Mouse (Mus musculus): ENCODE measurements around the gene Capn3. TPM values are rescaled to one million over a fixed set of nuclear protein-coding genes. Genes with fewer than 3 reads are reported as not detected.

The Capn3 gene
- polyA plus RNA-seq, 1 experiment = 1.8 TPM

DNA sequence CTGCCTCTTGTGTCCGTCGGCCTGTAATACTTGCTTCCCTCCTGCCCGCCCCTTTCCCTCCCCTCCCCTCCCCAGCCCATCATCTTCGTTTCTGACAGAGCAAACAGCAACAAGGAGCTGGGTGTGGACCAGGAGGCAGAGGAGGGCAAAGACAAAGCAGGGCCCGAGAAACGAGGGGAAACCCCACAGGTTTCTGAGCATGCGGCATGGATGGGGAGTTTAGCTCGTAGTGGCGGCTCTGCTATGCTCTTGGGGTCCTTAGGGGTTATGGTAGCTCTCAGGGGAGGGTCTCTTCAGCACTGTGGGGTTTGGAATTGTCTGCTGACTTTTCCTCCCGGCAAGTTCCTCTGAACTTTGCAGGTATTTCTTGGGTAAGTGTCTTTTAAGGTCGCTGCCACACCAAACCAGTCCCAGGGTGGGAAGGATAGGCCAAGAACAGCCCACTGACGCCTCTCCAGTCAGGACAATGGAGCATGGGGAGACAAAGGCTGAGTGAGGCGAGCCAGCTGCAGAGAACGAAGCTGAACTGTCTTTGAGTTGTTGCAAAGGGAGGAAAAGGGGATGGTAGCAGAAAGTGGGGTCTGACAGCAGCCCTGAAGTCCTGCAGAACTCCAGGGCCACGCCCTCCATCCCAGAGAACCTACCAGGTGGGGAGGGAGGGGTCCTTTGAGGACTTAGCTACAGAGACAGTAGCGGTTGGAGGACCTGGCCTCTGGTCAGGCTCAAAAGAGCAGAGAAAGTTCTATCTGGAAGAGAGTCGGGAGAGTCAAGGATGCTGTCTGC, 45.5 kb downstream of the Capn3 start:
- Histone ChIP-seq H3K79me3 (ENCODE audit: low read depth) (no peaks in the 10 kb centered on the region), H3K27me3 (ENCODE audit: control insufficient read depth, insufficient read depth, insufficient read length) (no peaks in the 10 kb centered on the region), H3K36me3 (ENCODE audit: control insufficient read depth, insufficient read depth) (peaks cover 16% of the 10 kb centered on the region), H3K79me2 (ENCODE audit: control insufficient read depth, insufficient read depth) (no peaks in the 10 kb centered on the region), H3ac (ENCODE audit: control insufficient read depth, insufficient read length, low read depth) (no peak overlapping the region), H3K4me3 (ENCODE audit: insufficient read depth, poor library complexity, severe bottlenecking) (no peak overlapping the region)
- no peak for TF ChIP-seq CEBPB (IDR thresholded peaks at IDR 0.05; ENCODE audit: low read depth)
- no peak for TF ChIP-seq MAX (IDR thresholded peaks at IDR 0.05)
- TF ChIP-seq MYOD1 (IDR thresholded peaks at IDR 0.05; ENCODE audit: control insufficient read depth, insufficient read length, low read depth) = no peak
- no peak for TF ChIP-seq FOSL1 (IDR thresholded peaks at IDR 0.05; ENCODE audit: insufficient read depth, low read length, poor library complexity, severe bottlenecking)

DNA sequence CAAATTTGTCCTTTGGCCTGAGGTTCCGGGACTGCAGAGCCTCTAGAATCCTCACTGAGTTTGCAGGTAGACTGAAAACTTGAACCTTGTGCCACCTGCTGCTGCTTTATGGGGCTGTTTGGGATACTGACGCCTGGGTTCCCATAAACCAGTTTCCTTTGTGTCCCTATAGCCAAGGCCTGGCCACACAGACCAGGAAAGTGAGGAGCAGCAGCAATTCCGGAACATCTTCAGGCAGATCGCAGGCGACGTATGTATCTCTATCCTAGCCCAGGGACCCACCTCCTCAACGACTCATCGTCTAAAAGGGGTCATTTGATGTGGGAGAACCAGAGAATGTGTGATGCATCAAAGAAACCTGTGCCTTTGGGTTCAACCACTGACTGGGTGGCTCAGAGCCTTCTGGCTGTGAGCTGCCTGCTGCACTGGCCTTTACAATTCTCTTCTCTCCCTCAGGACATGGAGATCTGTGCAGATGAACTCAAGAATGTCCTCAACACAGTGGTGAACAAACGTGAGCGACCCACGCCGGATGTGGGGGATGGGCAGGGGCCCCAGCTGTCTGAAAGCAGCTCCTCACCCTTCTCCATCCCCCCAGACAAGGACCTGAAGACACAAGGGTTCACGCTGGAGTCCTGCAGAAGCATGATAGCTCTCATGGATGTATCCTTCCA, 46.2 kb downstream of the Capn3 start:
- Histone ChIP-seq H3K79me2 (ENCODE audit: control insufficient read depth, insufficient read depth) (no peaks in the 10 kb centered on the region), H3K4me3 (ENCODE audit: insufficient read depth, poor library complexity, severe bottlenecking) (no peak overlapping the region), H3K36me3 (ENCODE audit: control insufficient read depth, insufficient read depth) (peaks cover 19% of the 10 kb centered on the region), H3K79me3 (ENCODE audit: low read depth) (no peaks in the 10 kb centered on the region), H3K27me3 (ENCODE audit: control insufficient read depth, insufficient read depth, insufficient read length) (no peaks in the 10 kb centered on the region), H3ac (ENCODE audit: control insufficient read depth, insufficient read length, low read depth) (no peak overlapping the region)
- TF ChIP-seq FOSL1 (IDR thresholded peaks at IDR 0.05; ENCODE audit: insufficient read depth, low read length, poor library complexity, severe bottlenecking) = no peak
- no peak for TF ChIP-seq CTCF (IDR thresholded peaks at IDR 0.05; ENCODE audit: control insufficient read depth, insufficient read depth, insufficient read length)
- no peak for TF ChIP-seq USF1 (IDR thresholded peaks at IDR 0.05; ENCODE audit: low read depth)
- no peak for TF ChIP-seq CEBPB (IDR thresholded peaks at IDR 0.05; ENCODE audit: low read depth)
- no peak for TF ChIP-seq MYOD1 (IDR thresholded peaks at IDR 0.05; ENCODE audit: control insufficient read depth, insufficient read length, low read depth)
- no peak for TF ChIP-seq MYOG (IDR thresholded peaks at IDR 0.05; ENCODE audit: control insufficient read depth, extremely low read depth, insufficient read length)
- no peak for TF ChIP-seq MAX (IDR thresholded peaks at IDR 0.05)

DNA sequence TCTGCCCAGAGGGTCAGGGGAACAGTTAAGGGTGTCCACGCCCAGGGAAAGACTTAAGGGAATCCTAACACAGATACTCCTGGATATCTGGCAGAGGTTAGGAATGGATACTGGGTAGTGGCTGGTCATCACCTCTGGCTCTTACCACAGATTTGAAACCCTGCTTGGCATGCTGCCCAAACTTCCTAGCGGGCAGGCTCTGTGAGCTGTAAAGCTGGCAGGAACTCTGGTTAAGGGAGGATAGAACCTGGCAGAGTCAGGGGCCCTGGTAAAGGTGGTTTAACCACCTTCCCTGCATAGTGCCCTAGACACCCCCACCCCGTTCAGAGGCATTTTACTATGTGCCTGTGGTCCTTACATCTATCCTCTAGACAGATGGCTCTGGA, 46.8 kb downstream of the Capn3 start:
- Histone ChIP-seq H3K79me3 (ENCODE audit: low read depth) (no peaks in the 10 kb centered on the region), H3K36me3 (ENCODE audit: control insufficient read depth, insufficient read depth) (peaks cover 19% of the 10 kb centered on the region), H3K79me2 (ENCODE audit: control insufficient read depth, insufficient read depth) (no peaks in the 10 kb centered on the region), H3K4me3 (ENCODE audit: insufficient read depth, poor library complexity, severe bottlenecking) (no peak overlapping the region), H3ac (ENCODE audit: control insufficient read depth, insufficient read length, low read depth) (no peak overlapping the region), H3K27me3 (ENCODE audit: control insufficient read depth, insufficient read depth, insufficient read length) (no peaks in the 10 kb centered on the region)
- TF ChIP-seq MYOD1 (IDR thresholded peaks at IDR 0.05; ENCODE audit: control insufficient read depth, insufficient read length, low read depth) (no peak), CTCF (IDR thresholded peaks at IDR 0.05; ENCODE audit: control insufficient read depth, insufficient read depth, insufficient read length) (no peak), FOSL1 (IDR thresholded peaks at IDR 0.05; ENCODE audit: insufficient read depth, low read length, poor library complexity, severe bottlenecking) (no peak), MYOG (IDR thresholded peaks at IDR 0.05; ENCODE audit: control insufficient read depth, extremely low read depth, insufficient read length) (no peak), CEBPB (IDR thresholded peaks at IDR 0.05; ENCODE audit: low read depth) (no peak), USF1 (IDR thresholded peaks at IDR 0.05; ENCODE audit: low read depth) (no peak), MAX (IDR thresholded peaks at IDR 0.05) (no peak)

DNA sequence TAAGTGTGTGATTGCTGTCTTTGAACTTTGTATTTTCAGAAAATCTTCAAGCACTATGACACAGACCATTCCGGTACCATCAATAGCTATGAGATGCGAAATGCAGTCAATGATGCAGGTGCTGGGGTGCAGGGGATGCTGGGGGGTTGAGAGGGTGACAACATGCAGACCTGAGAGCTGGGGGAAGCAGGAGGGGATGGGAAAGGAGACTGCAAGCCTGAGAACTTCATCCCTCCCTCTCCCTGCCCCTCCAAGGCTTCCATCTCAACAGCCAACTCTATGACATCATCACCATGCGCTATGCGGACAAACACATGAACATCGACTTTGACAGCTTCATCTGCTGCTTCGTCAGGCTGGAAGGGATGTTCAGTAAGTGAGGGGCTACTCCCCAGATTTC, 47.3 kb downstream of the Capn3 start:
- Histone ChIP-seq H3K27me3 (ENCODE audit: control insufficient read depth, insufficient read depth, insufficient read length) (no peaks in the 10 kb centered on the region), H3K79me3 (ENCODE audit: low read depth) (no peaks in the 10 kb centered on the region), H3ac (ENCODE audit: control insufficient read depth, insufficient read length, low read depth) (no peak overlapping the region), H3K36me3 (ENCODE audit: control insufficient read depth, insufficient read depth) (peaks cover 19% of the 10 kb centered on the region), H3K4me3 (ENCODE audit: insufficient read depth, poor library complexity, severe bottlenecking) (no peak overlapping the region), H3K79me2 (ENCODE audit: control insufficient read depth, insufficient read depth) (no peaks in the 10 kb centered on the region)
- TF ChIP-seq USF1 (IDR thresholded peaks at IDR 0.05; ENCODE audit: low read depth) (no peak), FOSL1 (IDR thresholded peaks at IDR 0.05; ENCODE audit: insufficient read depth, low read length, poor library complexity, severe bottlenecking) (no peak), CEBPB (IDR thresholded peaks at IDR 0.05; ENCODE audit: low read depth) (no peak), MAX (IDR thresholded peaks at IDR 0.05) (no peak), MYOG (IDR thresholded peaks at IDR 0.05; ENCODE audit: control insufficient read depth, extremely low read depth, insufficient read length) (no peak), CTCF (IDR thresholded peaks at IDR 0.05; ENCODE audit: control insufficient read depth, insufficient read depth, insufficient read length) (no peak), MYOD1 (IDR thresholded peaks at IDR 0.05; ENCODE audit: control insufficient read depth, insufficient read length, low read depth) (no peak)

DNA sequence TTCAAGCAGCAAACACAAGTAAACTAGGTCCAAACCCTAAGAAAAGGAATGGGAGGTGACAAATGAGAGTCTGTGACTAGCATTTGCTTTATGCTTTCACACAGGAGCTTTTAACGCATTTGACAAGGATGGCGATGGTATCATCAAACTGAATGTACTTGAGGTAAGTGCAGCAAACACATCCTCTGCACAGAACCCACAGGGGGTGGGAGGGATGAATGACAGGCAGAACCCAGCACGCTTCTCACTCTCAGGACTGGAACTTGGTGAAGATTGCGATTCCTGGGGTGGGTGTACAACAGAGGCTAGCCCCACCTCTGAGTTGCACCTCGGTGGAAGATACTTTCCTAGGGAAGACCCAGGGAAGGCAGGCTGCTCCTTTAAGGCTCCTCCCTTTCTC, 48.2 kb downstream of the Capn3 start:
- Histone ChIP-seq H3K4me3 (ENCODE audit: insufficient read depth, poor library complexity, severe bottlenecking) (no peak overlapping the region), H3ac (ENCODE audit: control insufficient read depth, insufficient read length, low read depth) (no peak overlapping the region), H3K36me3 (ENCODE audit: control insufficient read depth, insufficient read depth) (peaks cover 19% of the 10 kb centered on the region), H3K79me2 (ENCODE audit: control insufficient read depth, insufficient read depth) (no peaks in the 10 kb centered on the region), H3K27me3 (ENCODE audit: control insufficient read depth, insufficient read depth, insufficient read length) (no peaks in the 10 kb centered on the region), H3K79me3 (ENCODE audit: low read depth) (no peaks in the 10 kb centered on the region)
- no peak for TF ChIP-seq CEBPB (IDR thresholded peaks at IDR 0.05; ENCODE audit: low read depth)
- TF ChIP-seq MYOG (IDR thresholded peaks at IDR 0.05; ENCODE audit: control insufficient read depth, extremely low read depth, insufficient read length) = no peak
- TF ChIP-seq CTCF (IDR thresholded peaks at IDR 0.05; ENCODE audit: control insufficient read depth, insufficient read depth, insufficient read length) = no peak
- no peak for TF ChIP-seq FOSL1 (IDR thresholded peaks at IDR 0.05; ENCODE audit: insufficient read depth, low read length, poor library complexity, severe bottlenecking)

All from C2C12 (cell line).